Mouse (Mus musculus): ENCODE measurements around the gene Cwf19l1.

GRCm38 (mm10) chr19:44148345-44148744 lies 12.7 kb upstream of the Cwf19l1 start:
- TF ChIP-seq GATA1 (IDR thresholded peaks at IDR 0.05; ENCODE audit: borderline replicate concordance, low read length) (no peak), FLI1 (IDR thresholded peaks at IDR 0.05; ENCODE audit: low read length) (no peak)
